Mouse (Mus musculus): ENCODE measurements around the gene Dapk2. TPM values are rescaled to one million over a fixed set of nuclear protein-coding genes. Genes with fewer than 3 reads are reported as not detected.
A peak's percentile ranks its signal among the peaks of the same experiment; 100 is the strongest.

Gene Dapk2
- polyA plus RNA-seq, 1 experiment from 2014 or later: 0.07 TPM

- Histone ChIP-seq H3K79me2 (ENCODE audit: inconsistent target) (peaks cover 73% of the 10 kb centered on the region), H3K4me3 (ENCODE audit: inconsistent target) (peak overlapping the region; percentile 92), H3K27ac (peak overlapping the region; percentile 88), H3K36me3 (ENCODE audit: inconsistent target) (no peaks in the 10 kb centered on the region)
- WGBS (ENCODE audit: missing documents): 24% methylated on average over 11 of the region's 12 CpGs
These were observed 32.2 kb upstream of the Dapk2 start for GRCm38 (mm10) chr9:66125543-66126455.

GRCm38 (mm10) chr9:66126456-66127192 is 31.4 kb upstream of the Dapk2 start, which contains the start of the genes Snx1 and Ciao2a:
TSS of gene Snx1 (minus strand) at chr9:66126587.
TSS of gene Ciao2a (plus strand) at chr9:66126611.
- H3K4me3 ChIP-seq (ENCODE audit: inconsistent target): peak within 1 kb of the TSS; percentile 92
- H3K36me3 ChIP-seq (ENCODE audit: inconsistent target): no peaks in the 10 kb centered on the region
- under 1% methylated on average over 34 of the region's 34 CpGs for WGBS (ENCODE audit: missing documents)

GRCm38 (mm10) chr9:66127193-66127546 is 30.9 kb upstream of the Dapk2 start:
- Histone ChIP-seq H3K79me2 (ENCODE audit: inconsistent target) (peaks cover 61% of the 10 kb centered on the region), H3K36me3 (ENCODE audit: inconsistent target) (no peaks in the 10 kb centered on the region), H3K4me3 (ENCODE audit: inconsistent target) (peak overlapping the region; percentile 92), H3K27ac (peak overlapping the region; percentile 88)
- WGBS (ENCODE audit: missing documents): 13% methylated on average over 6 of the region's 6 CpGs

More at GRCm38 (mm10) chr9:66126456-66127192, 31.4 kb upstream of the Dapk2 start, which contains the start of the genes Snx1 and Ciao2a:
- Histone ChIP-seq H3K27ac (peak within 1 kb of the TSS; percentile 88), H3K79me2 (ENCODE audit: inconsistent target) (peaks cover 65% of the 10 kb centered on the region)

- Histone ChIP-seq H3K27ac (peak overlapping the region; percentile 88), H3K36me3 (ENCODE audit: inconsistent target) (peaks cover 5% of the 10 kb centered on the region; the same call in 1 of the 2 replicates), H3K4me3 (ENCODE audit: inconsistent target) (peak overlapping the region; percentile 92)
These were observed 30.1 kb upstream of the Dapk2 start for GRCm38 (mm10) chr9:66127884-66128283.

GRCm38 (mm10) chr9:66131466-66131865 is 26.6 kb upstream of the Dapk2 start:
- WGBS (ENCODE audit: missing documents): 0% methylated on average over 2 of the region's 2 CpGs

More at GRCm38 (mm10) chr9:66127884-66128283, 30.1 kb upstream of the Dapk2 start:
- peaks cover 61% of the 10 kb centered on the region for H3K79me2 ChIP-seq (ENCODE audit: inconsistent target)
- WGBS (ENCODE audit: missing documents): 92% methylated on average over 4 of the region's 4 CpGs

GRCm38 (mm10) chr9:66135967-66136366 is 22.1 kb upstream of the Dapk2 start:
- no peak overlapping the region for H3K27ac ChIP-seq
- WGBS (ENCODE audit: missing documents): 54% methylated on average over 4 of the region's 4 CpGs
- H3K36me3 ChIP-seq (ENCODE audit: inconsistent target): peaks cover 70% of the 10 kb centered on the region
- peaks cover 21% of the 10 kb centered on the region for H3K79me2 ChIP-seq (ENCODE audit: inconsistent target)
- H3K4me3 ChIP-seq (ENCODE audit: inconsistent target): no peak overlapping the region

More at GRCm38 (mm10) chr9:66131466-66131865, 26.6 kb upstream of the Dapk2 start:
- Histone ChIP-seq H3K27ac (peak overlapping the region; percentile 80), H3K79me2 (ENCODE audit: inconsistent target) (peaks cover 58% of the 10 kb centered on the region), H3K36me3 (ENCODE audit: inconsistent target) (peaks cover 30% of the 10 kb centered on the region), H3K4me3 (ENCODE audit: inconsistent target) (no peak overlapping the region)

GRCm38 (mm10) chr9:66138193-66138592 is 19.8 kb upstream of the Dapk2 start:
- Histone ChIP-seq H3K27ac (no peak overlapping the region), H3K79me2 (ENCODE audit: inconsistent target) (peaks cover 9% of the 10 kb centered on the region), H3K36me3 (ENCODE audit: inconsistent target) (peaks cover 62% of the 10 kb centered on the region), H3K4me3 (ENCODE audit: inconsistent target) (no peak overlapping the region)
- WGBS (ENCODE audit: missing documents): 94% methylated on average over 7 of the region's 7 CpGs

- Histone ChIP-seq H3K4me3 (ENCODE audit: inconsistent target) (no peak overlapping the region), H3K79me2 (ENCODE audit: inconsistent target) (no peaks in the 10 kb centered on the region), H3K27ac (no peak overlapping the region), H3K36me3 (ENCODE audit: inconsistent target) (peaks cover 32% of the 10 kb centered on the region)
- 83% methylated on average over 1 of the region's 1 CpGs for WGBS (ENCODE audit: missing documents)
These were observed 15.8 kb upstream of the Dapk2 start for GRCm38 (mm10) chr9:66142265-66142664.

- 19% methylated on average over 6 of the region's 6 CpGs for WGBS (ENCODE audit: missing documents)
- Histone ChIP-seq H3K79me2 (ENCODE audit: inconsistent target) (no peaks in the 10 kb centered on the region), H3K27ac (no peak overlapping the region), H3K36me3 (ENCODE audit: inconsistent target) (peaks cover 13% of the 10 kb centered on the region), H3K4me3 (ENCODE audit: inconsistent target) (no peak overlapping the region)
These were observed 13.8 kb upstream of the Dapk2 start for GRCm38 (mm10) chr9:66144248-66144647.

GRCm38 (mm10) chr9:66146141-66146540 is 11.9 kb upstream of the Dapk2 start:
- H3K27ac ChIP-seq: no peak overlapping the region
- no peaks in the 10 kb centered on the region for H3K79me2 ChIP-seq (ENCODE audit: inconsistent target)
- H3K4me3 ChIP-seq (ENCODE audit: inconsistent target): no peak overlapping the region
- no peaks in the 10 kb centered on the region for H3K36me3 ChIP-seq (ENCODE audit: inconsistent target)

- Histone ChIP-seq H3K36me3 (ENCODE audit: inconsistent target) (no peaks in the 10 kb centered on the region), H3K79me2 (ENCODE audit: inconsistent target) (no peaks in the 10 kb centered on the region), H3K4me3 (ENCODE audit: inconsistent target) (no peak overlapping the region), H3K27ac (no peak overlapping the region)
- 79% methylated on average over 9 of the region's 9 CpGs for WGBS (ENCODE audit: missing documents)
These were observed 6.0 kb upstream of the Dapk2 start for GRCm38 (mm10) chr9:66152011-66152410.

GRCm38 (mm10) chr9:66153594-66153993 is 4.4 kb upstream of the Dapk2 start:
- no peak overlapping the region for H3K27ac ChIP-seq
- no peaks in the 10 kb centered on the region for H3K79me2 ChIP-seq (ENCODE audit: inconsistent target)
- no peak overlapping the region for H3K4me3 ChIP-seq (ENCODE audit: inconsistent target)
- H3K36me3 ChIP-seq (ENCODE audit: inconsistent target): no peaks in the 10 kb centered on the region
- 92% methylated on average over 6 of the region's 6 CpGs for WGBS (ENCODE audit: missing documents)

- WGBS (ENCODE audit: missing documents): 94% methylated on average over 9 of the region's 9 CpGs
- no peaks in the 10 kb centered on the region for H3K79me2 ChIP-seq (ENCODE audit: inconsistent target)
These were observed 4.0 kb upstream of the Dapk2 start for GRCm38 (mm10) chr9:66154013-66154412.

GRCm38 (mm10) chr9:66155534-66155933 is 2.5 kb upstream of the Dapk2 start:
- Histone ChIP-seq H3K36me3 (ENCODE audit: inconsistent target) (no peaks in the 10 kb centered on the region), H3K27ac (no peak overlapping the region), H3K4me3 (ENCODE audit: inconsistent target) (no peak overlapping the region), H3K79me2 (ENCODE audit: inconsistent target) (no peaks in the 10 kb centered on the region)
- 100% methylated on average over 1 of the region's 1 CpGs for WGBS (ENCODE audit: missing documents)

More at GRCm38 (mm10) chr9:66154013-66154412, 4.0 kb upstream of the Dapk2 start:
- H3K36me3 ChIP-seq (ENCODE audit: inconsistent target): no peaks in the 10 kb centered on the region
- H3K4me3 ChIP-seq (ENCODE audit: inconsistent target): no peak overlapping the region
- no peak overlapping the region for H3K27ac ChIP-seq
